Mouse (Mus musculus): ENCODE results near the gene Aldh3a1.

Aldh3a1 gene
- long read RNA-seq, experiment 1: 0 reads
- long read RNA-seq, experiment 2: 0 reads

DNA sequence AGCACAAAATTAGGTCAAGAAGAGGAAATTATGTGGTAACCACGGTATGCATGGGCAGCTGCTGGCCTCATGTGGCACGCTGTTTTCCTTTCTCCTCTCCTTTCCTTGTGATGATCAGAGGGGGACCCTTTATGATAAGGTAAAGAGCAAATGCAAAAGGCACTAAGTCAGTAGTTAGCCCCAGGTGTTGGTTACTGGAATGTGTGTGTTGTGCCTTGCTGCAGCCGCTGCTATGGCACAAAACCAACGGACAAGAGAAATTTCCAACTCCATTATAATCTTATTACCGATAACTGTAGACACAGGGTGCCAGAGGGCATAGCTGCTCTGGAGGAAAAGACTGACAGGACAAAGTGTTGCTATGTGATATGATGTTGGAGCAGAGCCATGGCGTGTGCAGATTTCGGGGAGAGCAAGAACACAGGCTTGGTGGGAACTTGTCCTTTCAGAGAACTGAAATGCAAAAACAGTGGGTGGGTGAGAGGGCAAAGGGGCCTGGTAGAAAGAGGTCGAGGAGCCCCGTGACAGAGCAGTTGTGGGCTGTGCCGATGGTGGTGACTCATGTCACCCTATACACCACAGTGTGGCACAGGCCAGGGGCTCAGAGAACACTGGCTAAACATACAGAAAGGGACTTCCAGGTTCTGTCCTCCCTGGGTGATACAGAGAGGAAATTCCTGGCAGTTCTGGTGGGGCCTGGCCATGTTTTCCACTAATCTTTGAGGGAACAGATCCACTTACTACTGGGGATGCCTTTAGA lies at the start of gene Aldh3a1:
Gene Aldh3a1 (plus strand): TSS at position 51 of the 760 bp plus-strand sequence.
- intact Hi-C loops (cut with DNase I): no loop called here

DNA sequence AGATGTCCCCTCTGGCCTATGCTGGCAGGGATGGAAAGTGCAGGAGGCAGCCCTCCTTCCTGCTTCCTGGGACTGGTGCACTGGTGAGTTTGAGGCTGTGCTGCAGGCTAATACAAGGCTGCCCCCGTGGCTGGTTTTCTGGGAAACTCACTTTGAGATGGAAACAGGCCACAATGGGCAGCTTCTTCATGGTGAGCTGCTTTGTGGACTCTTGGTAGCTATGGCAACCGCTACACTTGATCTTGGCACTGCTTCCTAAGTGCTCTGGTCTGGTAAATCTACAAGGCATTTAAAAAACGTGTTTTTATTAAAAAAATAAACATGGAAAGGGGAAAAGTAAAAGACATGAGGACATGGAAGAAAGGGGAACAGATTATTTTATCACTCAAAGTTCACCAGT lies 49.2 kb upstream of the Aldh3a1 start:
- intact Hi-C loops (cut with DNase I): no loop called here

- intact Hi-C loops (cut with DNase I): no loop called here
Measured at GRCm38 (mm10) chr11:61159796-61160732, 47.3 kb upstream of the Aldh3a1 start.

- intact Hi-C loops (cut with DNase I): no loop called here
Measured at GRCm38 (mm10) chr11:61161121-61161520, 46.2 kb upstream of the Aldh3a1 start.

DNA sequence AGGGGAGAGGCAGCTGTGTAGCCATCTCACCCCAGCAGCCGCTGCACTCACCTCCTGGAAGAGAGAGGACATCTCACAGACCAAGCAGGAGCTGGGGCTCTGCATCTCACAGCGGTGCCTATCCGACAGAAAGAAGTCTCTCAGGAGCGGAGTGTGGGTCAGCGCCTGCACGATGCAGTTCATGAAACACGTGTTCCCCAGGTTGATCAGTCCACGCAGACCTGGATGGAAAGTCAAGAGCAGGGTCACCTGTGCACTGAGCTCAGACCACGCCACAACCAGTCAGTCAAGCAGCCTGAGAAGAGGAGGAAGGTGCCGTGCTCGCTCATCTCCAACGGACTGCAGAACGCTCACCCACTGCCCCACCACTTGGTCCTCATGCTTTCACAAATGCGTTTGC lies 44.6 kb upstream of the Aldh3a1 start:
- intact Hi-C loops (cut with DNase I): no loop called here

DNA sequence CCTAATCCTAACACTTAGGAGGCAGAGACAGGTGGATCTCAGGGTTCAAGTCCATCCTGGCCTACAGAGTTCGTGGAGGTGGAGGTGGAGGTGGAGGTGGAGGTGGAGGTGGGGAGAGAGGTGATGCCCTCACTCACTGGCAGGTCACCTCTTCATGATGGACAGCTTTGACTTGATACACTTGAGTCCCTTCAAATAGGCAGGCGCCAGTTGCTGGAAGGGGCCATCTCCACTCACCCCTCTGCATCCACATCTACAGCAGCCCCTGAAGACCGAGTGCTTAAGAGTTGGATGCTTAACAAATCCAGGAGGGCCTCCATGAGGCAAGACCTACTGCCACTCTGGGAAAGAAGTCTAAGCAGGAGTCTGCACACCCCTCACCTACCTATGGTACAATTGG lies 44.0 kb upstream of the Aldh3a1 start:
- intact Hi-C loops (cut with DNase I): no loop called here

GRCm38 (mm10) chr11:61164366-61164765 lies 43.0 kb upstream of the Aldh3a1 start:
- intact Hi-C loops (cut with DNase I): no loop called here

- intact Hi-C loops (cut with DNase I): no loop called here
Measured at GRCm38 (mm10) chr11:61164881-61165280, 42.5 kb upstream of the Aldh3a1 start.

DNA sequence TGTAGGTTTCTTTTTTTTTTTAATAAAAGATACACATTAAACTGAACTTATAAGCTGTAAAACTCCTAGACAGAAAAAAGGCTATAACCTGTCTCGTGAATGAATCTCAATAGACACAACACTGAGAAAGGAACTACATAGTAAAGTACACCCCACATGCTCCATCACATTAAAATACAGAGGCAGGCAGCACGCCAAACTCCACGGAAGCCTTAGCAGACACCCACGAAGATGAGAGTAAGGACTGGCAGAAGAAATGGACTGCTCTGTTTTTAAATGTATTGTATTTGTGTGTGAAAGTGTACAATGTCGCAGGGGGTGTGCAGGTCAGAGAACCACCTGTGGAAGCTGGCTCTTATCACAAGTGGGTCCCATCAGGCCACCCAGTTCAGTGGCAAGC lies 37.2 kb upstream of the Aldh3a1 start:
- intact Hi-C loops (cut with DNase I): loop anchor here (10.0 kb wide), 1 partner anchor 335 kb away; the partner anchor contains the start of gene B9d1

DNA sequence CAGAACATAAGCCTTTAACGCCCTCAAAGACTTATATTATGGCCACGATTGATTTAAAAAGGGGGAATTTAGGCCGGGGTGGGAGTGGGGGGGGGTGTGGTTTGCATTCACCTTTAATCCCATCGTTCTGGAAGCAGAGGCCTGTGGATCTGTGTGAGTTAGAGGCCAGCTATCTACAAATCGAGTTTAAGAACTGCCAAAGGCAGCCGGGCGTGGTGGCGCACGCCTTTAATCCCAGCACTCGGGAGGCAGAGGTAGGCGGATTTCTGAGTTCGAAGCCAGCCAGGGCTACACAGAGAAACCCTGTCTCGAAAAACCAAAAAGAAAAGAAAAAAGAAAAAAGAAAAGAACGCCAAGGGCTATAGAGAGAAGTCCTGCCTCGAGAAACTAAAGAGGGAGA lies 33.9 kb upstream of the Aldh3a1 start:
- intact Hi-C loops (cut with DNase I): loop anchor here (10.0 kb wide), 1 partner anchor 331 kb away; the partner anchor contains the start of gene B9d1

DNA sequence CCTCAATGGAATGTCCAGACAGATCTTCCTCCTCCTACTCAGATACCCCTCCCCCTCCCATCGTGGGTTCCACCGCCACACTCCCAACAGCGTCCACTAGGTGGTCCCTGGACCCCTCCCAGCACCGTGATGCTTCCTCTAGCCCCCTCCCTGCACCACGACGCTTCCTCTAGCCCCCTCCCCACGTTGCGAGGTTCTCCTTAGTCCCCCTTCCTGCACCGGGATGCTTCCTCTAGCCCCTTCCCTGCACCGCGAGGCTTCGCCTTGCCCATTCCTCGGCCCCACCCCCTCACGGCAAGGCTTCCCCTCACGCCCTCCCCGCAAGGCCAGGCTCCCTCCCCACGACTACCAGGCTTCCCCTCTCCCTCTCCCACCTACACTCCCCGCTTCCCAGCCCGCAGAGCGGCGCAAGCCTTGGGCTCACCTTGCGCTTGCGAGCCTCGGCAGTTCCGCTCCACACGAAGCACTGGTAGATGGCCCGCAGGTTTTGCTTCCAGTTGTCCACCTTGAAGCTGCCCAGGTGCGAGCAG lies 33.0 kb upstream of the Aldh3a1 start:
- intact Hi-C loops (cut with DNase I): loop anchor here (10.0 kb wide), 1 partner anchor 330 kb away; the partner anchor contains the start of gene B9d1

DNA sequence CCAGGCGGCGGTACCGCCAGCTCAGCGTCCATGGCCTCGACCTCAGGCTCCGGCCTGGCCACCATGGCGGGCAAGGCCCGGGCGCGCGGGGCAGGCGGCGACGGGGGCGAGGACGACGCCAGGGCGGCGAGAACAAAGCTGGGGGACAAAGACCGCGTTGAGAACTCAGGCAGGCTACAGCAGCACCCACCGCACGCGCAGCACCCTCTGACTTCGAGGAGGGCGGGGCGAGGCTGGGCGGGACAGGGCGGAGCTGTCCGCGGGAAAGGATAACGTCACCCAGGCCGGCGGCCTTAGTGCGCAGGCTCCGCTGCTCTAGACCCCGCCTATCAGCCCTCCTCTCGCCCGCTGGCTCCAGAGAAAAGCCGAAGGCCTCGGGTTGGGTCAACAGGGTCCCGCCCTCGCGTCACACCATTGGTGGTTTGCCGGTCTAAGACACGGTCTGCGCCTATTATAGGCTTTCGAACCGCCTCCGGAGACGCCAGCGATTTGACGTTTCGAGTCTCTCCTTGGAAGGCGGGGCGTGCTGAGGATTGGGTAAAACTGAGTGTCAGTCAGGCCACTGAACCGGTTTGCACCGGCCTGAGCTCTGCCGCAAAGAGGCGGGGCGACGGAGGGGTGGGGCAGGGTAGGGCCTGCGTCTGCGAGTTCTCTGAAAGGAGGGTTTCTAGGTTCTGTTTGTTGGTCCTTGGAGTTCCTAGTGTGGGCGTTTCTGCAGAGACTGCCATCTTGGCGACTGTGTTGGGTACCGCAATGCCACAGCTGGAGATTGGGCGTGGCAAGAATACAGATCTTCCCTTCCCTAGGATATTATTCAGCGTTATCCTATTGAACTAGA lies 32.3 kb upstream of the Aldh3a1 start, which contains the start of gene Usp22:
Gene Usp22 (minus strand): TSS at position 235 of the 838 bp plus-strand sequence.
- intact Hi-C loops (cut with DNase I): loop anchor here (10.0 kb wide), 1 partner anchor 330 kb away; the partner anchor contains the start of gene B9d1

DNA sequence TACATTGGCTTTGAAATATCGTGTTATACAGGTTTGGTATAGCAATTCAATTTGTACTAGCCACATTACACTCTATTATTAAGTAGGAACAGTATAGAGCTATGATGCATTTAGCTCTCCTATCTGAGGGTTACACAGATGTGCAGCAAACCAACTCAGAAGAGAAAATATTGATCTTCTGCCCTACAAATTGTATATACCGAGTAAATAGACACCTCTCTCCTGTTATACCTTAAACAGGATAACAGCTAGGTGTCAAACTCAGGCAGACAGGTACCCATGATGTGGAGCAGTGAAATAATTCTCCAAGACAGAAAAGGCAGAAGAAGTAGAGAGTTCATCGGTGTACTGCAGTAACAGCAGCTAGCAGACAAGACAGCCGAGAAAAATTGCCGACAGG lies 31.6 kb upstream of the Aldh3a1 start:
- intact Hi-C loops (cut with DNase I): loop anchor here (10.0 kb wide), 1 partner anchor 329 kb away; the partner anchor contains the start of gene B9d1

DNA sequence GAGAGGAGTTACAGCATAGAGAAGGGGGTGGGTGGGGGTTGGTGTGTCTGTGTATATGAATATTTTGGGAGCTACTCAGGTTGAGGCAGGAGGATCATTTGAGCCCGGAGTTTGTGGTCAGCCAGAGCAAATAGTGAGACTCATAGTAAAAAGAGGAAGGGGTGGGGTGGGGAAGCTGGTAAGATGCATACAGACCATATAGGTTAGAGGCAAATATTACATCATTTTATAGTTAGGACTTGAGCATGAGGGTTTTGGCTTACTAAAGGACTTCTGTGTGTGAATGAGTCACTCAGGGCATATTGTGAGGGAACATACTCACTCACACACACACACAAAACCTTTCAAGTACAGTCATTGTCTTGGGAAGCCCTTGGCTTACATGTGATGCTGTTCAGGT lies 31.0 kb upstream of the Aldh3a1 start:
- intact Hi-C loops (cut with DNase I): loop anchor here (10.0 kb wide), 1 partner anchor 328 kb away; the partner anchor contains the start of gene B9d1

DNA sequence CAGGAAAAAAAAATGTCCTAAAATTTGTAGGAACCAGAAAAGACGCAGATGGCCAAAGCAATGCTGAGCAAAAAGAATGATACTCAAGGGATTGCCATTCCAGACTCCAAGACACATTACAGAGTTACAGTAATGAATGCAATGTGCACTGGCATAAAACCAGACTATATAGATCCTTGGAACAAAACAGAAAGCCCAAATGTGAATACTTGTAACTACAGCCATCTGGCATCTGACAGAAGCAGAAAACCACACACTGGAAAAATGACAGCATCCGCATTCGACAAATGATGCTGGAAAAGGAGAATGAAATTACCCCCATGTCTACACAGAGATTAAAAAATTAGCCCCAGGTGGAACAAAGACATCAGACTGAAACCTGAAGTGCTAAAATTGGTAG lies 27.0 kb upstream of the Aldh3a1 start:
- intact Hi-C loops (cut with DNase I): no loop called here

DNA sequence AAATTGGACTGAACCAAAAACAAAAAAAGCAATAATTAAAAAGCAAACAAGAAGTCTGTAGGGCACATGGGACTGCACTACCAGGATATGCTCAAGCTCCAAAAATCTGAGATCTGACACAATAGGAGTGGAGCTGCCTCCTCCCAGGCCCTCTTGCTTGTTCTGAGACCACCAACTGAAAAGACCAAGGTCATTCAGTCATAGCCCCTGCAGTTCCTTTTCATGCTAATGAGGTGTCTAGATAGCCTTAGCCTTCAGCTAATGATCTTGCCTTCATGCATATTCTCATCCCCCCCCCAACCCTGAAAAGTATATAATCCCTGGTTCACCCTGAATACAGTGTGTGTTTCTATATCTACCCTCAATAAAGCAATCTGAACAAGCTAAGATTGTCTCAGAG lies 25.7 kb upstream of the Aldh3a1 start:
- intact Hi-C loops (cut with DNase I): no loop called here

- intact Hi-C loops (cut with DNase I): no loop called here
Measured at GRCm38 (mm10) chr11:61183820-61184219, 23.5 kb upstream of the Aldh3a1 start.

- intact Hi-C loops (cut with DNase I): loop anchor here (5.0 to 10.0 kb wide), 2 partner anchors 74 to 222 kb away; partner anchors contain the start of gene Aldh3a2
Measured at GRCm38 (mm10) chr11:61190776-61191175, 16.6 kb upstream of the Aldh3a1 start.

- intact Hi-C loops (cut with DNase I): loop anchor here (5.0 to 10.0 kb wide), 2 partner anchors 73 to 220 kb away; partner anchors contain the start of gene Aldh3a2
Measured at GRCm38 (mm10) chr11:61192123-61192522, 15.2 kb upstream of the Aldh3a1 start.

DNA sequence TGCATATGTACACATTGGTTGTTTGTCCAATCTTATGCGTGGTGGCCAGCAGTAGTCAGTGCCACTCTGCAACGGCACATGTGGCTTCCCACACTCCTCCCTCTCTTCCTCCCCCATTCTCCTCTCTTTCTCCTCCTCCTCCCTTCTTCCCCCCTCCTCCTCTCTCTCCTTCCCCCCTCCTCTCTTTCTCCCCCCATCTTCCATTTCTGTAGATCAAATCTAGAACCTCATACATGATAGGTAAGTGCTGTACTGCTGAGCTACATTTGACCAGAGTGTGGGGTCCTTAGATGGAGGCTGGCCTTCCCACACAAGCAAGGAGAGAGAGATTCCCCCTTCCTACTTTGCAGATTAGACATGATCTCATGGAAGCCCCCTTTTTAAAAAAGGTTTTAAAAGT lies 14.6 kb upstream of the Aldh3a1 start:
- intact Hi-C loops (cut with DNase I): loop anchor here (5.0 to 10.0 kb wide), 2 partner anchors 72 to 220 kb away; partner anchors contain the start of gene Aldh3a2

All from adrenal gland (tissue).